Mouse (Mus musculus) E14TG2a.4 (cell line): ENCODE results near the gene Pde3b.

ENCODE experiments used
- H3K27me3 ChIP-seq: 2 replicates; pipeline ENCODE4 v1.6.1; 2014; ENCODE audit warnings: low read length, control low read depth; ENCODE audit not compliant: insufficient read depth
- H3K36me3 ChIP-seq: 2 replicates; pipeline ENCODE4 v1.6.1; 2014; ENCODE audit warnings: low read length, control low read depth; ENCODE audit not compliant: insufficient read depth
- H3K4me1 ChIP-seq: replicated peaks from 2 replicates; pipeline ENCODE4 v1.6.1; 2014; ENCODE audit warnings: low read depth, low read length, control low read depth
- H3K4me3 ChIP-seq: replicated peaks from 2 replicates; pipeline ENCODE4 v1.5.1; 2014; ENCODE audit warnings: mild to moderate bottlenecking, low read length
- H3K9me3 ChIP-seq: 2 replicates; pipeline ENCODE4 v1.6.1; 2014; ENCODE audit warnings: low read length, control low read depth
- CTCF ChIP-seq: conservative IDR thresholded peaks from 2 replicates; pipeline ENCODE4 v1.5.1; 2014; ENCODE audit warnings: low read length
- NANOG ChIP-seq: IDR thresholded peaks from 2 replicates; pipeline ENCODE4 v1.6.1; 2014; ENCODE audit warnings: borderline replicate concordance, low read length, mixed read lengths
- POU5F1 ChIP-seq: IDR thresholded peaks from 2 replicates; pipeline ENCODE4 v1.6.1; 2014; ENCODE audit warnings: low read length, borderline replicate concordance

Pde3b gene

DNA sequence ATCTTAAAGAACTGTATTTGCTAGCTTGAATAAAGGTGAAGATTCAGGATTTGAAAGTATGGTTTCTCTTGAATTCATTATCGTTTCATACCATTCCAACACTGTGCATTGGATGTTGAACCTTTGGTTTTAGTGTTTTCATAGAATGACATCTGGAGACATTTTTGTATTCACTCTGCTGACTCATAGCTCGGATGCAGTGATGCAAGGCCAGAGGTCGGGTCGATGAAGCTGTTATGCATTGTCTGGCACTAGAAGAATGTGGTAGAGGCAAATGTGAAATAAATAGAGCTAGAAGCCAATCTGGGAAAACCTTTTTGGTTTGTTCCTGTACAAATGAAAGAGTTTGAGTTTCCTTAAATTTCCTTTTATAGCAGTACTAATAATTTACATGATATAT lies 16.9 kb downstream of the Pde3b start:
- TF ChIP-seq CTCF (no peak), POU5F1 (no peak), NANOG (no peak)
- Histone ChIP-seq H3K9me3 (no peaks in the 10 kb centered on the region), H3K4me1 (no peaks in the 10 kb centered on the region), H3K27me3 (no peaks in the 10 kb centered on the region), H3K36me3 (no peaks in the 10 kb centered on the region), H3K4me3 (no peak overlapping the region)

GRCm38 (mm10) chr7:114439726-114440125 lies 24.6 kb downstream of the Pde3b start:
- TF ChIP-seq POU5F1 (no peak), NANOG (no peak), CTCF (no peak)
- Histone ChIP-seq H3K4me1 (no peaks in the 10 kb centered on the region), H3K4me3 (no peak overlapping the region), H3K36me3 (no peaks in the 10 kb centered on the region), H3K27me3 (no peaks in the 10 kb centered on the region), H3K9me3 (no peaks in the 10 kb centered on the region)

GRCm38 (mm10) chr7:114440494-114440893 lies 25.4 kb downstream of the Pde3b start:
- Histone ChIP-seq H3K36me3 (no peaks in the 10 kb centered on the region), H3K9me3 (no peaks in the 10 kb centered on the region), H3K4me3 (no peak overlapping the region), H3K27me3 (no peaks in the 10 kb centered on the region), H3K4me1 (no peaks in the 10 kb centered on the region)
- no peak for TF ChIP-seq POU5F1

DNA sequence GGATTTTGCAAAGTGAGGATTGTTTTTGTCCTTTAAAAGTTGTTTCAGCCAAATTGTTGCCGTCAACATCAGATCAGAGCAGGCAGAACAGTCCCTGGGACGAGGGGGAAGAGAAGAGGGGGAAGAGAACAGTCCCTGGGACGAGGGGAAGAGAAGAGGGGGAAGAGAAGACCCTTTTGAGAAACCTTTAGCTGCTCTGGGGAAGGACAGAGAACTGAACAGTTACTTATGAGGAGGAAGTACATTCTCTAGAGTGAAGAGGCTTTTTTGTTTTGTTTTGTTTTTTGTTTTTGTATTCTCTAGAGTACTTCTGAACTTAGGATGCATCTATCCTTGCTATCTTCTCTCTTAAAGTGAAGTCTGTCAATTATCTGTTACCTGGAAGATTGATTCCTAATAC lies 37.8 kb downstream of the Pde3b start:
- Histone ChIP-seq H3K27me3 (no peaks in the 10 kb centered on the region), H3K4me3 (no peak overlapping the region), H3K9me3 (no peaks in the 10 kb centered on the region), H3K36me3 (no peaks in the 10 kb centered on the region), H3K4me1 (no peaks in the 10 kb centered on the region)
- TF ChIP-seq NANOG (no peak), CTCF (no peak), POU5F1 (no peak)

DNA sequence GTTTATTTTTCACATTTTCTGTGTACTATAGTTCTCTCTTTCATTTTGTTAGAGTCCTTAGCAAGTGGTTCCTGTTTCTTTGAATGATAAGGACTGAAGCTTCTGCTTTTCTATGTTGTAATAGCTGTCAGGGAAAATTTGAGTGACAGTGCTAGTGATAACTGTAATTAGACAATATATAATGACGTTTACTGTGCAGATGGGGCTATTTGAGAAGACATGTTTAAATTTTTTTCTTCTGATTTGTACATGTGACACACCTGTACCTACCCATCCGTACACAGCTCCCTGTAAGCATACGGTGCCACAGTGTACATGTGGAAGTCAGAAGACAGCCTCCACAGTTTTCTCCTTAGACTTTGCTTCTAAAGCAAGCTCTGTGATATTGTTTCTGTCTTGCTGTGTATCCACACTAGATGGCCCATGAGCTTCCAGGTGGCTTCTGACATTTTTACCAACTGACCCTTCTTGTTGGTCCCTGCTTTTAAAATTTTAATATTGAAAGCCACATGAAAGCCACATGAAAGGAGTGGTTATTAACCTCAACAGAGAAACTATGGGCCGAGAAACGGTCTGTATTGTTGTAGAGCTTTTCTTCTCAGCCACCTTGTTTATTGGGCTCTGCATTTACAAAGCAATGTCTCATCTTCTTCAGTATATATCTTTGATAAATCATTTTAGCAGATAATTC lies 38.4 kb downstream of the Pde3b start:
- no peaks in the 10 kb centered on the region for H3K27me3 ChIP-seq
- no peaks in the 10 kb centered on the region for H3K36me3 ChIP-seq
- no peak for TF ChIP-seq NANOG
- TF ChIP-seq CTCF: no peak
- TF ChIP-seq POU5F1: no peak
- H3K9me3 ChIP-seq: no peaks in the 10 kb centered on the region
- no peaks in the 10 kb centered on the region for H3K4me1 ChIP-seq
- no peak overlapping the region for H3K4me3 ChIP-seq

GRCm38 (mm10) chr7:114454858-114455257 lies 39.8 kb downstream of the Pde3b start:
- no peaks in the 10 kb centered on the region for H3K36me3 ChIP-seq
- no peaks in the 10 kb centered on the region for H3K4me1 ChIP-seq
- TF ChIP-seq CTCF: no peak
- no peak for TF ChIP-seq NANOG
- no peak for TF ChIP-seq POU5F1
- no peaks in the 10 kb centered on the region for H3K27me3 ChIP-seq
- H3K9me3 ChIP-seq: no peaks in the 10 kb centered on the region
- H3K4me3 ChIP-seq: no peak overlapping the region

DNA sequence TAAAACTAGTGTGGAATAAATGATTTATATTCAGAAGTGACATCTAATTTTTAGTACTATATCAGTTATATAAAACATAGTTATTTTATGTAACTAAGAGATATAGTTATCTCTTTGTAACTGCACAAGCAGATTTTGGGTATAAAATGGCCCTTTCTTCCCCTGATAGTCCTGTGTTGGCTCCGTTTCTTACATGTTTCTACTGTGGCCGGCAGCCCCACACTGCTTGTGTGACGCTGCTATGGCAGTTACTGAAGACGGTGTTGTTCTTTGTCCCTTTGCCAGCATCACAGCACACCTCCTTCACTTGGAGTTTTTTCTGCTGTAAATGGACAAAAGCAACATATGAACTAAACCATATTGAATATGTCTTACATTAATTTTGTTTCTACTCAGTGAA lies 41.8 kb downstream of the Pde3b start:
- Histone ChIP-seq H3K27me3 (no peaks in the 10 kb centered on the region), H3K9me3 (no peaks in the 10 kb centered on the region), H3K4me3 (no peak overlapping the region), H3K4me1 (no peaks in the 10 kb centered on the region), H3K36me3 (no peaks in the 10 kb centered on the region)
- TF ChIP-seq NANOG (no peak), POU5F1 (no peak), CTCF (no peak)

DNA sequence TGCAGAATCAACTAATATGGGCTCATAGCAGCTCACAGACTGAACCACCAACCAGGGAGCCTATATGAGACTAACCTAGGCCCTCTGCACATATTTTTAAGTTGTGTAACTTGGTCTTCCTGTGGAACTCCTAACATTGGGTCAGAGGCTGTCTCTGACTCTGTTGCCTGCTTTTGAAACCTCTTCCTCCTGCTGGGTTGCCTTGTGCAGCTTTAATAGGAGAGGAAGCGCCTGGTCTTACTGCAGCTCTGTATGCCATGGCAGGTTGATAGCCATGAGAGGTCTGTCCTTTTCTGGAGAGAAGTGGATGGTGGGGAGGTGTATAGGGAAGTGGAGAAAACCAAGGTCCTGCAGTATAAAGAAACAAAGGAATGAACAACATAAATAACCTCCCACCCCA lies 44.8 kb downstream of the Pde3b start:
- Histone ChIP-seq H3K36me3 (no peaks in the 10 kb centered on the region), H3K4me3 (no peak overlapping the region), H3K4me1 (no peaks in the 10 kb centered on the region), H3K27me3 (no peaks in the 10 kb centered on the region), H3K9me3 (no peaks in the 10 kb centered on the region)
- TF ChIP-seq POU5F1 (no peak), NANOG (no peak), CTCF (no peak)

DNA sequence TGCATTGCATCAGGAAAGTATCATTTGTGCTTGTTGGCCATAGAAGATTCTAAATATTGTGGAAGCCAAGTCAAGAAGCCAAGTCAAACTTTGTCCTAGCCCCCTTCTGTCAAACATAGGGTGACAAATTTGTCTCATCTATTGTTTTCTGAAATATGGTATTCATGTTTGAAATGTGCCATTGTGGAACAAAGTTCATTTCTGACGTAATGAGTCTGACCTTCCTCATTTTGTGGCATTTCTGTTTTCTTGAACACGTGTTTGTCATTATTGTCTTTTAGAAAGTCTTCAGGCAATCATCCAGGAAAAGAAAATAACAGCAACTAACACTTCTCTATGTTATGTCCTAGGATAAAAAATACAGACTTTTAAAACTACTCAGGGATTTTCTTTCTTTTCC lies 46.6 kb downstream of the Pde3b start:
- Histone ChIP-seq H3K4me3 (no peak overlapping the region), H3K36me3 (no peaks in the 10 kb centered on the region), H3K27me3 (no peaks in the 10 kb centered on the region), H3K4me1 (no peaks in the 10 kb centered on the region), H3K9me3 (no peaks in the 10 kb centered on the region)
- TF ChIP-seq NANOG: no peak
- TF ChIP-seq POU5F1: no peak
- no peak for TF ChIP-seq CTCF
